Mouse (Mus musculus): ENCODE measurements at regions not wholly inside any gene's neighbourhood (a gene's known extent, or its start where the extent isn't known, plus 50 kb on each side); places are given as distances from the start of the nearest gene placed in this dataset.
A peak's percentile ranks its signal among the peaks of the same experiment; 100 is the strongest.

- no peak for TF ChIP-seq CTCF (IDR thresholded peaks at IDR 0.05)
- ATAC-seq (ENCODE audit: low FRiP score) = no peak
- Histone ChIP-seq H3K4me2 (ENCODE audit: low read depth, low read length, poor library complexity, severe bottlenecking) (no peak overlapping the region), H3K9me3 (ENCODE audit: low read length) (no peaks in the 10 kb centered on the region), H3K27me3 (ENCODE audit: insufficient read depth, low read length) (no peaks in the 10 kb centered on the region), H3K4me1 (ENCODE audit: insufficient read depth, low read length) (no peaks in the 10 kb centered on the region; the same call in 1 of the 2 replicates), H3K9ac (replicated peaks; ENCODE audit: low read length, poor library complexity, severe bottlenecking) (no peak overlapping the region), H3K27ac (ENCODE audit: low read depth, low read length) (no peak overlapping the region), H3K4me3 (ENCODE audit: low read depth, low read length) (no peak overlapping the region), H3K36me3 (ENCODE audit: insufficient read depth, low read length) (no peaks in the 10 kb centered on the region)
- WGBS = 91% methylated on average over 3 of the region's 3 CpGs
- no peak for DNase-seq (ENCODE audit: low spot score)
Measured at GRCm38 (mm10) chr2:50496057-50496433, 199.4 kb upstream of the Mmadhc start.

- no peak overlapping the region for H3K27ac ChIP-seq (ENCODE audit: low read depth, low read length)
- H3K4me1 ChIP-seq (ENCODE audit: insufficient read depth, low read length) = no peaks in the 10 kb centered on the region; the same call in 1 of the 2 replicates
- no peak overlapping the region for H3K4me3 ChIP-seq (ENCODE audit: low read depth, low read length)
- no peaks in the 10 kb centered on the region for H3K27me3 ChIP-seq (ENCODE audit: insufficient read depth, low read length)
- H3K4me2 ChIP-seq (ENCODE audit: low read depth, low read length, poor library complexity, severe bottlenecking) = no peak overlapping the region
- no peak for DNase-seq (ENCODE audit: low spot score)
- no peaks in the 10 kb centered on the region for H3K36me3 ChIP-seq (ENCODE audit: insufficient read depth, low read length)
- H3K9me3 ChIP-seq (ENCODE audit: low read length) = no peaks in the 10 kb centered on the region
- WGBS = 60% methylated on average over 5 of the region's 5 CpGs
- H3K9ac ChIP-seq (replicated peaks; ENCODE audit: low read length, poor library complexity, severe bottlenecking) = no peak overlapping the region
- no peak for TF ChIP-seq CTCF (IDR thresholded peaks at IDR 0.05)
- no peak for ATAC-seq (ENCODE audit: low FRiP score)
Measured at GRCm38 (mm10) chr2:50495141-50496056, 198.8 kb upstream of the Mmadhc start.

- H3K36me3 ChIP-seq (ENCODE audit: insufficient read depth, low read length) = no peaks in the 10 kb centered on the region
- H3K9me3 ChIP-seq (ENCODE audit: low read length) = no peaks in the 10 kb centered on the region
- H3K4me2 ChIP-seq (ENCODE audit: low read depth, low read length, poor library complexity, severe bottlenecking) = no peak overlapping the region
- DNase-seq (ENCODE audit: low spot score) (peak; percentile 6), ATAC-seq (ENCODE audit: low FRiP score) (no peak)
- no peak for TF ChIP-seq CTCF (IDR thresholded peaks at IDR 0.05)
- H3K27me3 ChIP-seq (ENCODE audit: insufficient read depth, low read length) = no peaks in the 10 kb centered on the region
- H3K9ac ChIP-seq (replicated peaks; ENCODE audit: low read length, poor library complexity, severe bottlenecking) = no peak overlapping the region
- 83% methylated on average over 4 of the region's 4 CpGs for WGBS
- no peaks in the 10 kb centered on the region; the same call in 1 of the 2 replicates for H3K4me1 ChIP-seq (ENCODE audit: insufficient read depth, low read length)
- no peak overlapping the region for H3K27ac ChIP-seq (ENCODE audit: low read depth, low read length)
- no peak overlapping the region for H3K4me3 ChIP-seq (ENCODE audit: low read depth, low read length)
Measured at GRCm38 (mm10) chr2:50493597-50494335, 197.2 kb upstream of the Mmadhc start.

GRCm38 (mm10) chr2:50463799-50464198, 167.2 kb upstream of the Mmadhc start:
- Histone ChIP-seq H3K9ac (replicated peaks; ENCODE audit: low read length, poor library complexity, severe bottlenecking) (no peak overlapping the region), H3K27me3 (ENCODE audit: insufficient read depth, low read length) (no peaks in the 10 kb centered on the region), H3K4me3 (ENCODE audit: low read depth, low read length) (no peak overlapping the region), H3K36me3 (ENCODE audit: insufficient read depth, low read length) (no peaks in the 10 kb centered on the region), H3K4me1 (ENCODE audit: insufficient read depth, low read length) (no peaks in the 10 kb centered on the region), H3K27ac (ENCODE audit: low read depth, low read length) (no peak overlapping the region), H3K4me2 (ENCODE audit: low read depth, low read length, poor library complexity, severe bottlenecking) (no peak overlapping the region), H3K9me3 (ENCODE audit: low read length) (no peaks in the 10 kb centered on the region)
- no peak for ATAC-seq (ENCODE audit: low FRiP score)
- WGBS = 60% methylated on average over 4 of the region's 4 CpGs
- no peak for TF ChIP-seq CTCF (IDR thresholded peaks at IDR 0.05)
- DNase-seq (ENCODE audit: low spot score) = no peak

- 92% methylated on average over 1 of the region's 1 CpGs for WGBS
- ATAC-seq (ENCODE audit: low FRiP score) (no peak), DNase-seq (ENCODE audit: low spot score) (no peak)
- Histone ChIP-seq H3K9me3 (ENCODE audit: low read length) (no peaks in the 10 kb centered on the region), H3K4me3 (ENCODE audit: low read depth, low read length) (no peak overlapping the region), H3K4me2 (ENCODE audit: low read depth, low read length, poor library complexity, severe bottlenecking) (no peak overlapping the region), H3K27me3 (ENCODE audit: insufficient read depth, low read length) (no peaks in the 10 kb centered on the region), H3K36me3 (ENCODE audit: insufficient read depth, low read length) (no peaks in the 10 kb centered on the region), H3K9ac (replicated peaks; ENCODE audit: low read length, poor library complexity, severe bottlenecking) (no peak overlapping the region), H3K27ac (ENCODE audit: low read depth, low read length) (no peak overlapping the region), H3K4me1 (ENCODE audit: insufficient read depth, low read length) (no peaks in the 10 kb centered on the region)
- no peak for TF ChIP-seq CTCF (IDR thresholded peaks at IDR 0.05)
Measured at GRCm38 (mm10) chr2:50462378-50462777, 165.8 kb upstream of the Mmadhc start.

DNA sequence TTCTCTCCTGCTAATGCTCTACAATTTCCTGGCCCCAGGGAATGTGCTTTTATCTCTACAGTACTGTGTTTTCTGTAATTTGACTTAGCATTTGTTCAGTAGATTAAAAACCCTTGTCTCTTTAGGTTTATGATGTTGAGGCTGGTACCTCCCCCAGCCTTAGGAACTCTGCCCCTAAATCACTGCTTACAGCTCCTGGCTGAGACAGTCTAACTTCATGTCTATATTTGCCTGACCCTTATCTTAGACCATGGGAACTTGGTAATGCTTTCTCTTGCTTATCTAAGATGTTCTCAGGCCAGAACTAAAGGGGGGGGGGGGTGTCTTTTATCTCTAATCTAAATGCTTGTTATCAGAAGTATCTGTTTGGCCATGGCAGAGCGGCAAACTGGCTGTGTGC, 160.1 kb upstream of the Mmadhc start:
- H3K4me1 ChIP-seq (ENCODE audit: insufficient read depth, low read length) = no peaks in the 10 kb centered on the region
- 77% methylated on average over 1 of the region's 1 CpGs for WGBS
- H3K4me2 ChIP-seq (ENCODE audit: low read depth, low read length, poor library complexity, severe bottlenecking) = no peak overlapping the region
- ATAC-seq (ENCODE audit: low FRiP score) (no peak), DNase-seq (ENCODE audit: low spot score) (no peak)
- no peaks in the 10 kb centered on the region for H3K36me3 ChIP-seq (ENCODE audit: insufficient read depth, low read length)
- no peak overlapping the region for H3K4me3 ChIP-seq (ENCODE audit: low read depth, low read length)
- TF ChIP-seq CTCF (IDR thresholded peaks at IDR 0.05) = no peak
- no peaks in the 10 kb centered on the region for H3K27me3 ChIP-seq (ENCODE audit: insufficient read depth, low read length)
- no peak overlapping the region for H3K27ac ChIP-seq (ENCODE audit: low read depth, low read length)
- no peaks in the 10 kb centered on the region for H3K9me3 ChIP-seq (ENCODE audit: low read length)
- no peak overlapping the region for H3K9ac ChIP-seq (replicated peaks; ENCODE audit: low read length, poor library complexity, severe bottlenecking)

Measured in midbrain, postnatal 0 days (tissue).